Mouse (Mus musculus) frontal cortex, postnatal 25 days (tissue): ENCODE measurements around the gene Enpp6.

Source experiments
- DNase-seq, 2 experiments: peaks; one replicate each; pipeline ENCODE4 v3.0.0; 2022; ENCODE audit warnings: low spot score in 2 of 2

The Enpp6 gene

DNA sequence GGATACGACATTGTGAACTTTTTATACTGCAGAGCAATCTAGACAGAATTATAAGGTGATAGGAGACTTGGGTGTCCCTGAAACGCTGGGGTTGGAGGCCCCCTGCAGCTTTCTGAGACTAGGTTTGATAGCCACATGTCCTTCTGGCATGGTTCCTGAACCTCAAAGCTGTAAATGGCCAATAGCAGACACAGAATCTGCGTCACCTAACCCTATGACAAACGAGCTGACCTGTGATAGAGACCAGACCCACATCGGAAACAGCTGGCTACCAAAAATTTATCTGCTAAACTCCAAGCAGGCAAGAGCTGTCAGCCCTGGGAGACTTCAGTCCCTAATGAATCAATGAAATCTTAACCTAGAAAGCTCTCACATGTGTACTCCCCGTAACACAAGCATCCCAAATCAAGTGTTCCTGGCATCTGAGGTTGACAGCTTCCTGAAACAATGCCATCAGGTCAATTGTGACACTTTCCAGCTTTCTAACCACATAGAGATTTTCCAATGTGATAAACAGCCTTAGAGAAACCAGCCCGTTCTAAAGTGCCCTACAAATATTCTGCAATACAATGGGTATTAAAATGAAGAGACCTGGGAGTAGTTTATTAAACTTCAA lies 74.5 kb downstream of the Enpp6 start:
- DNase-seq, result no peak

DNA sequence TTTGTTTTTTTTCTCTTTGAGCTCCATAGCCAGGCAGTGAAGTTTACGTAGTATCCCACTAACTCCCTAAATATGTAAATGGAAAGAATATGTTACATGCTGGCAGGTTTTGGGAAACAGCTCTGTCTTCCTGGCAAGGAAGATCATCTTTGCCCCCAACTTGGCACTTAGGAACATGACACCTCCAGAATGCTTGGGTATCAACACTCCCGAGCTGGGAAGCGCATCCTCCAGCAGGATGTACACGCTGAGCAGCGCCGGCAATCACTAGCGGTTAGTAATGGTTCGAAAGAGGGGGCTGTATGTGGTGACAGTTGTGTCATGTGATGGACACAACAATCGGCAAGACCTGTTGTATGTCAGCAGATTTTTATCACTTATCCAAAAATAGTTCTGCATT lies 80.4 kb downstream of the Enpp6 start:
- DNase-seq, result no peak

DNA sequence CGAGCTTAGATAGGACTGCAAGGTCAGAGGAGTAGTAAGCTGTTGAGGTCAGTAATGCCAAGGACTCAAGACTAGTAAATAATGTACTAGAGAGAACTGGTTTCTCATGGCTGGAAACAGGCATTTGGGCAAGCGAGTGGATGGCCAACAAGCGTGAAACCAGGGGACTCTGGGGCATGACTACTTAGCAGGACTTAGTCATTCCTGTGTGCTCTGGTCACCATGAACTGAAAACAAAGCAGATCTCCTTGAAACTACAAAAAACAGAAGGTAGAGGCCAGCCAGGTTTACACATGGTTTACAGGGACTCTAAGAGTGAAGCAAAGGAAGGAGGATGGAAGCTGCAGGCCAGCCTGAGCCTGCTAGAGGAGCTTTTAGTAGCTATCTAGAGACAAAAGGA lies 82.9 kb downstream of the Enpp6 start:
- no peak for DNase-seq

DNA sequence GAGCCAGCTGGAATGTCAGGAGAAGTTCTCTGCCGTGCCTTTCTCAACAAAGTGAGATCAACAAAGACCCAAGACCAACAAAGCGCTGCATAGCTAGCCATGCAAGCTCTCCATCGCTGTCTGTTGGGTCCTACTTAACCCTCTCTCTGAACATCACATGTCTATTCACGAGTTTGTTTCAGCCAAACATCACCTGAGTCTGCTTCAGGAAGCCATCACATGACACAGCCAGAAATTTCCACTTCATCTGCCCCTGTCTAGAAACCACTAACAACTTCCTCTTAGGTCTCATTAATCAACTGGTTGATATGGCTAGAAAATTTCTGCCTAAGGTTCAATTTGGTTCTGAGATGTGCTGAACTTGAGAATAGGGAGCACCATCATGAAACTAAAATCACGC lies 85.3 kb downstream of the Enpp6 start:
- DNase-seq, result no peak

DNA sequence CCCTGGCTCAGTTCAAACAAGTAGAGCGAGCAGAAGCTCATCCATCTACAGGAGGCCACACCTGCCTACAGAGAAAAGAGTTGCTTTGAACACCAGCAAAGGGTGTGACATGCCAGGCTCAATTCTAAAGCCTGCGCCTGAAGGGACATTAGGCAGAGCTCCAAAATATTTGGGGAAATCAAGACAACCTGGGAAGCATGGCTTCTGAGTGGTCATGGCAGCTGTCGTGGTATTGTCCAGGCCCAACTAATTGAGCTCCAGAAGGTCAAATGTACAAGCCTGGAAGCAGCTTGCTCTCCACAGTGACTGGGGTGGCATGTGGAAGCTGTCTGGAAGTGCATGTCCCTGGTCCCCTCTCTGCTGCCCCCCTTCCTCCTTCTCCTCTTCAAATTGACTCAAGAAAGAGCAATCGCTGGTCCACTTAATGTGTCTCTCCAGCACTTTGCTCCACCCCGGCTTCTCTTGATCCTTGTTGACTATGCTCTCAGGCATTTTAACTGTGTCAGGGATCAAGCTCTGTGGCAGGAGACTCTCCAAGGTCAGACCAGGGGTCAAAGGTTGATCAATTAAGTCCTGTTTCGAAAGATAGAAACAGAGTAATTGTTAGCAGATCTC lies 89.4 kb downstream of the Enpp6 start:
- no peak for DNase-seq

DNA sequence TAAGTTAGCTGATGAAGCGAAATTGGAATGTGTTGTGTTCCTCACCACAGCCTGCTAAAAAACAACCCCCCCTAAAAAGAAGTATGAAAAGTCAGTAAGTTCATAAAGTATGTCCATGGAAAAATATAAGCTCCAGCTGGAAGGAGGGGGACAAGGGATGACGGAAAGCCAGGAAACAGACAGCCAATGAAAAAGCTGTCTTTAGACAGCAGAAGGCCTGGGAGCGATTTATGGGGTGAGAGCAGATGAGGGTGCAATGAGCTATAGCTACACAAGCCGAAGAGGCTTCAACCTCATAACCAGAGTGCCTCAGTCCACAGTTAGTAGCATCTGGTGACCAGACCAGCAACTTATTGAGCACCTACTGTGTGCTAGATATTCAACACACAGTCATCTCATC lies 93.3 kb downstream of the Enpp6 start:
- DNase-seq, result no peak

DNA sequence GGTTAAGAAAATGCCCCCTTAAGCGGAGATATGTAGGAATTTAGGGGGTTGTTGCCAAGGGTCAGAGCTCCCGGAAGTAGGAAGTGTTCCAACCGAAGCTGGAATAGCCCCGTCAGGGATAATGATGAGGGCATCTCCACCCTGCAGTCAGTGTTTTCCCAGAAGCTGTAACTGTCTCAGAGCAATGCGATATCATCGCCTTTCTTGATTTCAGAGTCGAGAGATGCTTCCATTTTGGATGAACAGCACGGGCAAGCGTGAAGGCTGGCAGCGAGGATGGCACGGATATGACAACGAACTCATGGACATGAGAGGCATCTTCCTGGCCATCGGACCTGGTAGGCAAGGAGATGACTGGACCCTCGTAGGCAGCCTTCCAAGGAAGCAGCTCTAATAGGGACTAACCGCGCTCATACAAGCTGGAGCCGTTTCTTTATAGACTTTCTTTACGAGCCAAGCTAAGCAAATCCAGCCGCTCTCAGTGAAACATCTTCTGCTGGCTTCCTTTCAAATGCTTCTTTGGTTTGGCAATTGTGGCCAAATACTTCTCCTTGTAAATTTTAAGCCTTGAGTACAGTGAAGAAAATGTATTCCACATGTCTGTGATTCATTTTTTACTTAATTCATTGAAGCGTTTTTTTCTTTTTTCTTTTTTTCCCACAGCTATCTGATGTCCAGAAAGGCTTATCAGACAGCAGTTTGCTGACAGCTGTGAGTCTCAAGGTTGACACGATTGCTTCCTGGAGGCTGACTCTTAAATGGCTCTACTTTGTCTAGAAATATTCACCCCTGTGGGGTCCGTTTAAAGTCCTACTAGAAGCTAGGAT lies 95.7 kb downstream of the Enpp6 start:
- no peak for DNase-seq

DNA sequence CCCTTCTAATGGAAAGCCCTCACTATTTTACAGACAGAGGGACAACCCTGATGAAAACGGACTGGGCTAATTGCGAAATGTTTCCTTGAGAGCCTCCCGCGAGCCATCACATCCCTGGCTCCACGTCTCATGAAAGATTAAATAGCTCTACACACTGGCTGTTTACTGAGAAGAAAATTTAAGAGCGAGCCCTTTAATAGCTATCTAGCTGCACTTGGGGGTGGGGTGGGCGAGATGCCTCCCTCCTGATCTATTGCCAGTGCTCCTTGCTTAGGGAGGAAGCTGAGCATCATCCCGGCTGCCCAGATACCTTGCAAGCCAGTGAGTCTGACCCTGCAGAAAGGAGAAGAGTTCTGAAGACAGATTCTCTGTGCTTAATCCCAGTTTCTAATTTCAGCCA lies 103.3 kb downstream of the Enpp6 start:
- no peak for DNase-seq

DNA sequence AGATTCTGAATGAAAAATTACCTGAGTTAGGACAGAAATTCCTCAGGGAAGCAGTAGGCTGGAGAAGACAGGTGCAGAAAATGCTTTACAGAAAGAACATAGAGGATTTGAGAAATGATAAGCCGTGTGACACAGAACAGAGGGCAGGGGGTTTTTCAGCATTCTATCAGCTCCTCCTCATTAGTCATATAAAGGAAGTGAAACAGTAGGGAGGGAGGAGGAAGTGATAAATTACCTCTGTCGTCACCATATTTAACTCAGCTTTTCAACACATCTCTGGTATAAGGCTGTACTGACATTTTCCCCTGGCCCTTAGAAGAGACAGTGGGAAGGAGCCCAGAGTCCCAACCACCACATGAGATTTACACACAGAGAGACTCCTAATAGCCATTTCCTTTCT lies 118.9 kb downstream of the Enpp6 start:
- DNase-seq, result no peak

DNA sequence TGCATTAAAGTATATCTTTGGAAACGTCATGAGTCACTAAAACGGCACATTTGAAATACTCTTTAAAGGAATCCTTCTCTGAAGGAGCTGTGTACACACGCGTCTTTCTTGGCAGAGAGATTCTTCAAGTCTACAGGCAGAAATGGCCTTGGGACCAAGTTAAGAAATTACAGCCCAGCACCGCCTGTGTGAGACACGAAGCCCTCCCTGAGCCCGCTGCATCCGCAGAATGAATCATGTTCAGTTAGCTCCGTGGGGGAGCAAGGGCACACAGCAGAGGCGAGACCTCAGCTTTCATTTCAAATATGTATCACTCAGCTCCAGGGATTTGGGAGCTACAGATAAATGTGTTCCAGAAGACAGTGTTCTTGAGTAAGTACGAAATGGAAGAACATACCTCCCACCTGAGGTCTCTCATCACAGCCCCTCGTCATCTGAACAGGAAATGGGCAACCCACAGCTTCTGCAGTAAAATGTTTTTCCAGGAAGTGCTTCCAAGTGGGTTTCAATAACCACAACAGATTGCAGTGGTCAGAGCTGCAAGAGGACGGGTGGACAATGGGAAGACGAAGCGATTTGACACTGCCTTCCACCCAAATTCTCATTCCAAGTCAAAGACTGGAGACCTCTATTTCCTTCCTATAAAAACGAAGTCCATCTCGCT lies 127.6 kb downstream of the Enpp6 start:
- no peak for DNase-seq

DNA sequence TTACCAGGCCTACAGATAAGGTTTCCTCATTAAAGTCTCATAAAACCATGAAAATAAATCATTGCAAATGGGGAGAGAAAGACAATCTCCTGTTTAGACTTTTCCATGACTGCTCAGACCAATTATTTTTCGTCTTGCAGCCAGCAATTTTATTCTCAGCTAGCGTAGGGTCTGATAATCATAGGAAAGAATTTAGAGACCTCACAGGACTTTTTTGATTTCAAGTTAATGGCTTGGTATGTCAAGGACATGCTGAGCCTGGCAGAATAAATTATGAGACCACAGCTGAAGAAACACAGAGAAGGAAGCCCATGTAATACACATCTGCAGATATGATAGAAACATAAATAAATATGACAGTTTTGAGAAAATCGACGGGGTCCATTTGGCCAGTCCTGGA lies 130.6 kb downstream of the Enpp6 start:
- no peak for DNase-seq

DNA sequence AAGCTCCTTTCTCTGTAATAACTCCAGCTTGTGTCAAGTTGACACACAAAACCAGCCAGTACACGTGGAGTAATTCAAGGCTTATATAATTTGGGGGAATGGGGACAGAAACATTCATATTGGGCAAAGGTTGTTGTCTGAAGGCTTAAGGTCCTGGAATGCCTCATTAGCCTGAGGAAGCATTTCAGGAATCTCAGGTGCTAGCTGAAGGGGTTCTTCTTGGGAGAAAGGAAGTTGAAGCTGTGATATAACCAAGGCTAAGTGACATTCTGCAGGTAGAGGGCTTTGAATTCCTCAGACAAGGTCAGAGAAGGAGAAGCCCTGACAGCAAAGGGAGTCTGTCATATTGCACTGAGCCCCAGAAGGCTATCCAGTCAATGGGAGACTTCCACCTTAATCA lies 133.2 kb downstream of the Enpp6 start:
- DNase-seq, result no peak

DNA sequence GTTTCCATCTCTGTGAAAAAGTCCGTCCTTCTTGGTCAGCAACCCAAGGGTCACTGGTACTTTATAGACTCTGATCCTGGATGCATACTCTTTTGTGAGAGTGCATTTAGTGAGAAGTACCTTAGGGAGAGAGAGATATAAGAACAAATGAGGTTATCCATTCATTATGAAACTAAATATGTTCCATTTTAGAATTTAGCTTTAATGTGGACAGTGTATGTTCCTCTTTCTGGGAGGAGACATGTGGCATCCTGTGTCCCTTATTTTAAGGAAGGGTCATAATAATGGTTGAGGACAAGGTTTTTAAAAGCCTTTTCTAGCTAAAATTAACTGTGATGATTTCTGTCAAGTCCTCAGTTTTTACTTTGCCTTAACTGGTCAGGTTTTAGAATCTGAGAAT lies 142.2 kb downstream of the Enpp6 start:
- DNase-seq, result no peak

DNA sequence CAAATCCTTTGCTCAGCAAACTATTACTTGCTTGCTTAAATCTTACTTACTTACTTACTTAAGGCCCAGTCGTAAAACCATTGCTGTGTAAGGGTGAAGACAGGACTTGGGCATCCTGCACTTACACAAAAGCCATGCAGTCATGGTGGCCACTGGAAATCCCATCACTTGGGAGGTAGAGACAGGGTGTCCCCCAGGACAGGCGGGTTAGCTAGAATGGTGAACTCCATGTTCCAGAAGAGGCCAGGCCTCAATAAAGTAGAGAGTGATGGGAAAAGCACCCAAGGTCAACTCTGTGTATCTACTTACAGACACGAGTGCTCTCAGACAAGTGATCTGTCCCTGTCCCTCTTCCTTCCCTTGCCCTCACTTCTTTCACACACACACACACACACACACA lies 146.7 kb downstream of the Enpp6 start:
- no peak for DNase-seq

DNA sequence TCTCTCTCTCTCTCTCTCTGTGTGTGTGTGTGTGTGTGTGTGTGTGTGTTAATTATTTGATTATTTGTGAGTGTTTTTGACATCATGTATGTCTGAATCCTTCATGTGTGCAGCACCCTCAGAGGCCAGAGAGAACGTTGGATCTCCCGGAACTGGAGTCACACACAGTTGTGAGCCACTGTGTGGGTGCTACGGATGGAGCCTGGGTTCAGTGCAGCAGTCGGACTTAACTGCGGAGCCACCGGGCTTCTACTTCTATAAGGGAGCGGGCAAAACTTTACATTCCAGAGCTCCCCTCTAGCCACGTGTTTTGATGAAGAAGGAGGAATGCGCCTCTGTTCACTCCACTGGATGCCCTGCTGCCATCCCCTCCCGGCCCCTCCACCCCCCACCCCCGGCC lies 148.0 kb downstream of the Enpp6 start:
- no peak for DNase-seq

DNA sequence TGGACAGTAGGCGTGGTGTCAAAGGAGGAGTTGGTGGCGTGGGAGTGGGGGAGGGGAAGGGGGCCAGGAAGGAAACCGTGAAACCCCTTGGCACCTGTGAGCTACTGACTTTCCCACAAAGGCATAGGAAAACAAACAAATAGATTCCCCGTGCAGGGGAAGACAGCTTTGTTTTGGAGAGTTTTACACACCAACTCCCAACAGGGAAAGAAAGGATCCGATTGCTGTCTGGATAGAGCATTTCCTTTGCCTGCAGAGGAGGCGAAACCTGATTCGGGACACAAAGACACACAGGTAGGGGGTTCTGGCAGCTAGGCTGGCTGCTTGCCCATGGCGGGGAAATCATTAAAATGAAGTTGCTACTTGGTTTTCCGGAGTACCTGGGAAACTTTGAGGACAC lies 148.9 kb downstream of the Enpp6 start:
- DNase-seq, result no peak

DNA sequence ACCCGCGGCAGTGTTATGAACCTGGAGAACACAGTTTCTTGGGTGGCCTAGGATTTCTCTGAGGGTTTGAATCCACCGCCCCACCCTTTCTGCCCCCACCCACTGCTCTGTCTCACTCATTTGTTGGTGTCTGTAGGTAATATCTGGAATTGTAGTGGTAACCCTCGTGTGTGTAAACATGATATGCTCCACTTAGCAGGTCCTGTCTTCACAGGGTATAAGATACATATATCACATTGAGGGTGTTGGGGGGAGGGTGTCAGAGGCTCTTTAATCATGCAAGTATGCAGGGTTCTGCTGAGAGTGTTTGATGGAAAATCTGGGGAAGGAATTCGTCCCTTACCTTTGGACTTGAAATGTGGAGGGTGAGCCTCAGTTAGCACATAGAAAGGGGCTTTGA lies 149.4 kb downstream of the Enpp6 start:
- DNase-seq, result no peak

DNA sequence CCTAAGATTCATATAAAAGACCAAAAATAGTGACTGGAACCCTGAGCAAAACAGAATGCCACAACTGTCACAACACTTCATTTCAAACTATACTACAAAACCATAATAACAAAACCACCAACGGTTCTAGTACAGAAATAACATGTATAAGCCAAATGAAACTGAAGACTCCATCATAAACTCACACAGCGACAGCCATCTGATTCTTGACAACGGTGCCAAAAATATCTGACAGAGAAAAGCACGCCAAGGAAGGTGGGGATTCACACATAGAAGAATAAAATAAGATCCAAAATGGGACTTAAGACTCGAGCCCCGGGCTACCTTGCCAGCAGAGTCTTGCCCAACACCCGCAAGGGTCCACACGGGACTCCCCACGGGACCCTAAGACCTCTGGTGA lies 158.6 kb downstream of the Enpp6 start:
- DNase-seq, result no peak
